Mouse (Mus musculus): ENCODE measurements around the gene Pik3r6.
A peak's percentile ranks its signal among the peaks of the same experiment; 100 is the strongest.

The Pik3r6 gene

DNA sequence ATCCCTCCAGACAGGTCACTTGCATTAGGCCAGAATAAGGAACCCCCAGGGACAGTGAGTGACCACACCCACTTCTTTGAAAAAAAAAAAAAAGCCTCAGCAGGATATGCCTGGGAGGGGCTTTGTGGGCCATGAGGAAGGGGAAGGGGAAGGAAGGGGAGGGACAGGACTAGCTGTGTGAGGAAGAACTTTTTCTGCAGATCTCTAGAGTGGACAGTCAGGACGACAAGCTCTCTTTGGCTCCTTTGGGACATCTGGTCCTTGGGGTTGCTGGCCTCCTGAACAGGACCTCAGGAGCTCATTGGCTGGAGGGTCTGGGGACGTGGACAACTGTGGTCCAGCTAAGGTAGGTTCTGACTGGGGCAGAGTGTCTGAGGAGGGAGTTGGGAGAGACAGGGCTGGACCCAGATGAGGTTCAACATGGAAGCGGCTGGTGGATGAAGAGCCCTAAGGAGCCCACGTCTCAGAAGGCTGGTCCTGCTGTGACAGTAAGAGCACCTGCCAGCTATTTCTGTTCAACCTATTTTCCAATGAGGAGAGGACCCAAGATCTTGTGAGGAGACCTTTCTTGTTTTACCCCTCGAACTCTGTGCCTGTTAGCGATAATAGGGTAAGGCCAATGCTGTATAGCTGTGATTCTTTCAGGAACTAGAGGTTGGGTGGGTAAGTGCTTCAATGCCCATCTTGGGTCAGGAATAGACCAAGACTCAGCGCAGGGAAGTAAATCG, at the start of gene Pik3r6:
Gene Pik3r6 (plus strand): TSS at position 118 of the 728 bp plus-strand sequence.
- DNase-seq, result no peak

DNA sequence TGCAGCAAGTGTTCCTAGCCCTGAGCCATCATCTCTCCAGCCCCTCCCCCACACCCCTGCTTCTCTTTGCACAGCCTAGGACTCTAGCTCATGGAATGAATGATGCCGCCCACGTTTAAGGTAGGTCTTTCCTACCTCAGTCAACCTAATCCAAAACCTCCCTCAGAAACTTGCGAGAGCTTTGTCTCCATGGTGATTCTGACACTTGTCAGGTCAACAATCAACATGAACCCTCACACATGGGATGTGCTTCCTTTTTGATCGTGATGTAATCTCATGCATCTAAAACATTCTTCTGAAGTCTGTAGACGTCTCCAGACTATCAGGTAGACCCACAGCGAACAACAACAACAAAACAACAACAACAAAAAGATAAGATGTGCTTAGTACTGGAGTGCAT, 49.5 kb upstream of the Pik3r6 start:
- no peak for DNase-seq

DNA sequence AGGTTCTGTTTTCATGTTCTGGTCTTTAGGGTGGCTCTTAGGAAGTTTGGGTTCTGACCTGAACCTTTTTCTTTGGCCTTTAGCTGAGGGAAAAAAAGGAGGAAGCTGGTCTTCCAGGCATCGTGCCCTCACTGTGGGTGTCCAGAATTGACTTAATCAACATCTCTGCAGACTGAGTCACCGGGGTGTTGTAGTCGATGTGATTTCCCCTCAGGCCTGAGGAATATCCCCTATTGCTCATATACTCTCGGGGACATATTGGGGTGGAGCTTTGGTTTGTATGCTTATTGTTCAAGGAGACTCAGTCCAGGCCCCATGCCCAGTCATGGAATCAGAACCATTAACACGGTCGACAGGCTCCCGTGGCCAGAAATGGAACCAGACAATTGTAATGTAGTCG, 44.7 kb upstream of the Pik3r6 start:
- DNase-seq, result no peak

DNA sequence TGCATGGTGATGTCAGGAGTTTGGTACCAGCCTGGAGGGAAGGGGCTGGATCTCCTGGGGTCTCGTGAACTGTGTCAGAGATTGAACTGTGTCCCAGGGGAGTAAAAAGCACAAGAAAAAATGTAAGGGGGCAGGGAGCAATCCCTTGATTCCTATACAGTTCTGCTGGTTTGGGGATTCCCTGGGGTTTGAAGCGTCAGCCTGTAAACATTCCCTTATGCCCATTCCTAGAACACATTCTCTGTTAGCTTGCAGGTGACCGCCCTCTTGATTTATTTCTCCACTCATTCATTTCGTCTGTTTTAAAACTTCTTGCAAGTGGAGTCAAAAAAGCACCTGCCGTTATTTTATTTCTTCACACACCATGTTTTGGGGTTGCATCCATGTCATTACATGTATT, 43.8 kb upstream of the Pik3r6 start:
- DNase-seq, result no peak

DNA sequence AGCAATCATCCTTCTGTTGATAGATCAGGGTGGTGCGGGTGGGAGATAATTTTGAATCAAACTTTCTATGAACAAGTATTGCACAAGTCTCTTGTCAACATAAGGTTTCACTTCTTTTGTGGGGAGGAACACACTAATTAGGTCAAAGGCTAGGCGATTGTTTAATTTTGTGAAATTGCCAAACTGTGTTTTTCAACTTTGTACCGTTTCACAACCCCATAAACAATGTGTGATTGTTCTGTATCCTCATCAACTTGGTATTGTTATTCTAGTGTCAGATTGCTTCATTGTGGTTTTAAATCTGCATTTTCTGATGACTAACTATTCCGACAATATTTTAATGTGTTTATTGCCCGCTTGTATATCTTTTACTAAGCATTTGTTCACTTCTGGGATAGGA, 43.3 kb upstream of the Pik3r6 start:
- no peak for DNase-seq

DNA sequence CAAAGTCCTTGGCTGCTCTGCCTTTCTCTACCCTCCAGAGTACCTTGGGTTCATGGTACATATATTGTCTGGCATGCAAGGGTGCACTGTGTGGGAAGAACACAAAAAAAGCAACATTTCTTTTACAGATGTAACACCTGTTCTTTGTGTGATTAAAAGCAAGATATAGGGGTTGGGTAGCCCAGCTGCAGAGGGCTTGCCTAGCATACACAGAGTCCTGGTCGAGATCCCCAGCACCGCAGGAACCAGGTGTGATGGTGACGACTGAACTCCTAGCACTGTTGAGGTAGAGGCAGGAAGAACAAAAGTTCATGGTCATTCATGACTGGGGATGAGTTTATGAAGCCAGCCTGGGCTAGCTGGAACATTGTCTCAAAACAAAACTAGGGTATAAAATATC, 40.1 kb upstream of the Pik3r6 start:
- no peak for DNase-seq

DNA sequence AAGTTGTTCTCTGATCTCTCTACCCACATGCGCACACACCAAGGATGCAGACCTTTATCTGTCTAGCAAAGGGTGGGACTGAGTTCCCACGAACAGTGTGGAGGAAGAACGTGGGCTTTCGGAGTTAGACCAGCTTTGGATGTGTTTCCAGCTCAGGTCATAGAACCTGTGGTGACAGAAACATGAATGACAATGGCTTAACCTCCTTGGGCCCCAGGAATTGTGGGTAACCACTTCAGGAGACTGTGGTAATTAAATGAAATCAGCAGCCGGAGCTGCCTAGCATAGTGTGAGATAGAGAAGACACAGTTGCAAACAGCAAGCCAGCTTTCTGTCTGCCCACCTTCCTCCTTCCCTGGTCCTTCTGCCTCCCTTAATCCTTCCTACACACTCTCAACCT, 38.6 kb upstream of the Pik3r6 start:
- DNase-seq, result no peak

DNA sequence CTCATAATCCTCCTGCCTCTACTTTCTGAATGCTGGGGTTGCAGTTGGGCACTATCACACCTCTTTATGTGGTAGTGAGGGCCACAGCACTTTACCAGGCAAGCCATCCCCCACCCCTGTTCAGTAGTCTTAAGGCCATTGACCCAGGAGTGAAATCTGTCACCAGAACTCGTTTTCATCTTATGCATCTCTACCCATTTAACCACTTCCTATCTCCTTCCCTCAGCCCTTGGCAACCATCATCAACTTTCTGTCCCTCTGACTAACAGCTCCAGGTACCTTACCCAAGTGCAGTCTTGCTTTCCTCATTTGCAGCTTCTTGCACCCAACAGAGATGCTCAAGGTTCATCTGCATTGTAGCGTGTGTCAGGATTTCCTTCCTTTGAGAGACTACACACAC, 37.7 kb upstream of the Pik3r6 start:
- no peak for DNase-seq

DNA sequence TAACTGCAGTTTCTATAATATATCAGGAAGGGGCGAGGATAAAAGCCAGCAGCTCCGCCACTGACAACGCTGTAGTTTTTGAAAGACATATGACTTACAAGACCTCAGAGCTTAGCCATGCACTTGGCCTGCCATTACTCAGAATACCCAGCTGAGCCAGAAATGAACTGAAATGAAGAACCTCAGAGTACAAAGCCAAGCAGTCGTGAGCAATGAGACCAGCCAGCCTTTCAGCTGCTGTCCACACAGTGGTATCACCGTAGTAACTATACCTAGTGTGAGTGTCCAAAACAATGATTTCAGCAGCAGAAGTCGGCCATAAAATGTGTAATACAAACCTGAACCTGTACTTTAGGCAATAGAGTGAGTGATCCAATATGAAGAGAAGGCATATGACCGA, 35.4 kb upstream of the Pik3r6 start:
- DNase-seq, result no peak

DNA sequence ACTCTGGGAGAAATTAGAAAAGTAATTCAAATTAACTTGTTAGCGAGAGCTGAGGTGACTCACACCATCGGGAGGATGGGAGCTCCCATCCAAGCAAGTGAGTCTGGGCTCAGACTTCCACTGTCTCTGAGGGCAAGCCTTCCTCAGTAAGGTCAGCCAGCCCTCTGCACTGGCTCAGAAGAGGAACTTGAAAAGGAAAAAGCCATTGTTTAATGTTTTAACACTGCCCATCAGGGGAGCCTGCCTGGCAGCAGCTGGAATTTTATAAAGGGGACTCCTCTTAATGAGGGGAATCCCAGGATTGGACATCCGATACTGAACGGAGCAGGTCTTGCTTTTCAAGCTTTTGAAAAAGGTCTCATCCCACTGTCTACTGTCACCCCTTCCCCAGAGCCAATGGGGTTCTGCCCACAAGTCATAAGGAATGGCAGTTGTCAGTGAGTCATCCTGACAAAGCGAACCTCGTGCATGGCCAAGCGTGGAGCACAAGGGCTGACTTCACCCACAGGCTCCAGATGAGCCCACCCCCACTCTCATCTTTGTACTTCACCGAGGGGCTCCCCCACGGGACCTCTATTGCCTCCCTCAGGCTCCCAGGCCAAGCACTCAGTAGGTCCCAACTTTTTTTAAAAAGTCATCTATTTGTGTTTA, 34.7 kb upstream of the Pik3r6 start:
- DNase-seq, result no peak

DNA sequence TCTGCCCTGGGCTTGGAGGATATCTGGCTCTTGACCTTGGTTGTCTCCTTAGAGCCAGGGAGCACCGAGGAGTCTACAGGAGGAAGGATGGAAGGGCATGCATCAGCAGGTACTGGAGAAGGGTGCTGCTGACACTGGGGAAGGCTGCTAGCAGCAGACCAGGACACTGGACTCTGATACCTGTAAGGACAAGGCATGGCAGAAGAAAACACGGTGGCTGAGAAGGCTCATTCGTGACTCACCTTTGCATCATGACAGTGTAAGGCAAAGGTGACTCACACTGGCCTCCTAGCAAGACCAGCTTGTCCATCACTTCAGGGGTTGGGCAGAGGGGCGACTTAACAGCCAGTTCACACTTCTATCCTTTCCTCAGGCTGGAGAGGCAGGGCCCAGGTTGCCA, 33.9 kb upstream of the Pik3r6 start:
- DNase-seq, result no peak

DNA sequence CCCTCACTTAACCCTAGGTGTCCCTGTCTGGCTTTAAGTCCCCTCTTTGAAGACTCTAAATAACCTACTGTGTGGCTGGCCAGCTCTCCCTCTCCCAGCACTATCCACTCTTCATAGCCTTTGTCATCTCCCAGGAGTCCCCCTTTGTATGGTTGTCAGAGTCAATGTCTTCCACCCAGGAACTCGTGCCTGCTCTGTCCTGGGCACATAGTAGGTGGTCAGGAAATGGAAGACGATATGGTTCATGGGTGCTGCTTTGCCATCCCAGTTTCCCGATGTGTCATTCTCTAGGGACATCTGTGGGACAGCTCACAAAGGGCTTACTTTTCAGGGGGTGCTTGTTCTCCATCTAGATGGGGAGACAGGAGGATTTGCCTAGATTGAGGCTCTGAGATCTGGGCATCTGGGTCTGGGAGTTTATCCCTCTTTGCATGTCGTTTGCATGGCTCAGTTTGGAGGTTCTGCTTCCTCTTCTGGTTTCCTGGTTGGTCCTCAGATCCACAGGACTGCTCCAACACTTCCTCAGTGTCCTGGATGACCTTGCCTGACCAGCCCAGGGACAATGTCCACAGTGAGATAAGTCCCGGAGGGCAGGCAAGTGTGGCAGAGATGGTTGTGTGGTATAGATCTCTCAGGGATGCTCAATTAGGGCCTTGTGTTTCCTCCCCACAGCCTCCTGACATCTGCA, 30.5 kb upstream of the Pik3r6 start:
- no peak for DNase-seq

DNA sequence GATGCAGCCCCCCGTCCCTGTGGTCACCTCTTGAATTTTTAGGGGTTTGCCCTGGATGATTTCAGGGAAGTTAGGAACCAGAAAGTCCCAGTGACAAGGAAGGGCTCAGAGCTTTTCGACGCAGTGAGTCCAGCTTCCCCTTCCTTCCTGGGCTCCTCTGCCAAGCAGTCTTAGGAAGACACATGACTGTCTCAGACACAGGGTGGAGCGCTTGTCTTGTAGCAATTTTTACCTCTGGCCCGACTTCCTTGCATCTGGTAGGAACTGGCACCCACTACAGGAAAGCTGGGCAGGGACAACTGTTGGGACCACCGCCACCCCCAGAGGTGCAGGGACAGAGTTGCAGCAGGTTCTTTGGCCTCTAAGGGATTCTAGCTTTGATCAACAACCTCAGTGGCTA, 28.2 kb upstream of the Pik3r6 start:
- DNase-seq, result no peak

DNA sequence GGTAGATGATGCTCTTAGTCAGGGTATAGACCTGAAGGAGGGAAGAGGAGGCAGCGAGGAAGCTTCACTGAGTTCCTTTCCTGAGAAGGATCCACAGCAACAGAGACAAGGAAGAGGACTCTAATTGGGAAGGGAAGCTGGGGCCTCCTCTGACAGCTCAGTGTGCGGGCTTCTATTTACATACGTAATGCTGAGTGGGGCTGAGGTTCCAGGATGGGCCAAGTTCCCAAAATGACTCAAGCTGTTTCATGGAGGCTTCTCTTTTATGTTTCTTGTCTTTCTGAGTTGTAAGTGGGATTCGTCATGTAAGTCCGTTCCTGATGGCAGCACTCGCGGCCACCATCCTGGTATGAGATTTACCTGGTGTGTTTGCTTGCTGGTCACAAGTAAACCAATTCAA, 27.1 kb upstream of the Pik3r6 start:
- DNase-seq, result no peak

DNA sequence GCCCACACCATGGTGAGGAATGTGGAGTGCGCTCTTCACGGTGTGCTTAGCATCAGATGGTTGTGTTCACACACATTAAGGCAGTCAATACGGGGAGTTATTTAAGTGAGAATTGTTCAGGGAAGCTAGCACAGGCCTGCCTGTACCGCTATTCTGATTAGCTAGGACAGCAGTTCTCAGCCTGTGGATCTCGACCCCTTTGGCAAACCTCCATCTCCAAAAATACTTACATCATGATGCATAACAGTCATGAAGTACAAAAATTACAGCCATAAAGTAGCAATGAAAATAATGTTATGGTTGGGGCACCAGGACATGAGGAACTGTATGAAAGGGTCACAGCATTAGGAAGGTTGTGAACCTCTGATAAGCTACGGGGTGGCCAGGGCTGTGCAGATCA, 25.2 kb upstream of the Pik3r6 start:
- no peak for DNase-seq

DNA sequence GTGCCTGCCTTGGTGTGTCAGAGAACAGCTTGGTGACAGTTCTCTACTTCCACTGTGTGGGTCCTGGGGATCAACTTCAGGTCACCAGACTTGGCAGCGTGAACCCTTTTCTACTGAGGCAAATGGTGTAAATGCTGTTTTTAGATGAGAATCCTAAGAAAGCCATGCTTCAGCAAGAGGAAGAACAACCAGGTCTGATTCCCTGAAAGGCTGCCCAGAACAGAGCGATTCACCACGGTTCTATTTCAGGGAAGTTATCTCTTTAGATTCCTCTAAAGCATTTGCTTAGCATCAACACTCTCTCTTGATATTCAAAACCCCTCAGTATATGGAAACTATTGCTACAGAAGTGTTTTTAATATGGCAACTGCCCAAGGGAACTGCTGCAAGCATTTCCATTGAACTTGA, 24.2 kb upstream of the Pik3r6 start:
- no peak for DNase-seq

DNA sequence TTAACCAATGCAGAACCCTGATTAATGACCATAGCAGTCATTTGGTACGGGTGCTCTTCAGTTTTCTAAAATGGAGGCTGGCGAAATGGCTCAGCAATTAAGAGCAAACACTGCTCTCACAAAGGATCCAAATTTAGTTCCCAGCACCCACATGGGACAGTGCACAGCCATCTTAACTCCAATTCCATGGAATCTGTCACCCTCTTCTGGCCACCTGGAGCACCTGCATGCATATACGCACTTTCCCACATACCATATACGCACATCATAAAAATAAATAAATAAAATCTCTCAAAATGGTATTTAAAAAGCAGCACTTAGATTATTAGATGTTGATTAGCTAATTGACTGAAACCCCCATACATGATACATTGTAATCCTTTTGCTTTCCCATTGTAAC, 22.2 kb upstream of the Pik3r6 start:
- DNase-seq, result no peak

DNA sequence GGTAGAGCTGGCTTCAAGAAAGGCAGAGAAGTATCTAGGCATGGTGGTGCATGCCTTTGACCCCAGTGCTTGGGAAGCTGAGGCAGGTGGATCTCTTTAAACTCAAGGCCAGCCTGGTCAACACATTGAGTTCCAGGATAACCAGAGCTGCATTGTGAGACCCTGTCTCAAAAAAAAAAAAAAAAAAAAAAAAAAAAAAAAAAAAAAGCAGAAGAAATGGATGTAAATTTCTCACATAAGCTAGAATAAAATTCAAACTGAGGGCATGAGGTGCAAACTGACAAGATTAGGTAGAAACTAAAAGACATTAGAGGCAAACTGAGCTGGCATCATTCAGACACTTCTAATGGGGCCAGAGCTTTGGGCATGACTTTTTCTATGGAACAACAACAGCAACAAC, 20.8 kb upstream of the Pik3r6 start:
- no peak for DNase-seq

DNA sequence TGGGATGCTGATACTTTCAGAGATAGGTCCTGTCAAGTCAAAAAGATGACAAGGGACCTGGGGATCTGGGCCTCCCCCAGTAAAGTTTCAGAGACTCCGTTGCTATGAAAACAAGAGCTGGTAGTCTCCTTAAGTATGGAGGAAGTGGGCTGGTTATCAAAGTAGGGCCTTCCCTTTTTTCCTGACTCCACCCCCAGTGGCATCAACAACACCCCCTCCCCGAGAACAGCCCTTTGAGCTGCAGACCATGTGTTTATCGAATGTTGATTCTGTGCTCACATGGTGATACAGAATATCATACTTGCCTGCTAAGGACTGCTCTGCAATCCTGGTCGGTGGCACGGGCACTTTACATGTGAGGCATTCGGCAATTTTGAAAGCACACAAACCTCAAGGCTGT, 19.6 kb upstream of the Pik3r6 start:
- DNase-seq, result no peak

DNA sequence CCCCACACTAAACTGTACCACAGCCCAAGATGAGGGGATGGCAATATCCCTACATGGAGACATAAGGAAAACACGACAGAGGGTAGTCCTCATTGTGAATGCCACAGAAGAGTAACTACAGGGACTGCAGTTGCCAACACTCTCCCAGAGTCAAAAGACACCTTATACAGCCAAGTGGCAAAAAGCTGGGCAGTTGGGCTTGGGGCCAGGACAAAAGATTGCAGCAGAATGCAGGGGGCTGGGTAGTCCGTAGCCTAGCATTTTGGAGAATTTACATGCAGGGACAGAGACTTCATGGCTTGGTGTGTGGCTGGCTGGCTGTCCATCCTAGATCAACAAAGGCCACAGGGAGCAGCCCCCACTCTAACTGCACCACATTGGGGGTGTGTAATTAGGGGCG, 18.4 kb upstream of the Pik3r6 start:
- peak; percentile 17 to 36 for DNase-seq

DNA sequence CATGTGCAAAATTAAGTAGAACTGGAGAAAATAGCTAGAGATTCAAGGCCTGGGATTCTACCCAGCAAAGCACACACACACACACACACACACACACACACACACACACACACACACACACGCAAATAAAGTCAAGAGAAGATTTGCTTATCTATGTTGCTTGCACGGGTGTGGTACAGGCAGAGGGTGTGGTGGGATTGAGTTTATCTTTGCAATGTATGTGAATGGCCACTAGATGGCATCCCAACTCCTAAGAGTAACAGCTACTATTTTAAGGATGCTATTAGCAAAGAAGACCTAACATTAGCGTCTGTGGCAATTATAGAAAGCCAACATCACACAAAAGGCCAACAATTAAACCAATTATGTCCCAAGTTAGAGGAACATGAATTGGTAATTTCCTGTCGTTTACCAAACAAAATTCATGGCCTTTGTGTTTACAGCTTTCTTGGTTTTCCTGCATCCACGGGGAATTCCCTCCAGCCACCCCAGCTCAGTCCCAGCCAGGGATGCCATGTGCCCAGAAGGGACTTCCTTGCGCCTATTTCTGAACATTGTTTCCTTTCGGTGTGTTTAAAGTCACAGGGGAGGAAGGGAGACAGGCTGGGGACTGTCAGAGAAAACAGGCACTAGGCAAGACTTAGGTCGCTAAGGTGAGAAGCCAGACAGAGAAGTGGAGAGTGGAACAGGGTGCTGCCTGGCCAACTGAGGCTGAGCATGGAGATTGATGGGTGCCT, 17.4 kb upstream of the Pik3r6 start:
- peak; percentile 59 to 70 for DNase-seq

DNA sequence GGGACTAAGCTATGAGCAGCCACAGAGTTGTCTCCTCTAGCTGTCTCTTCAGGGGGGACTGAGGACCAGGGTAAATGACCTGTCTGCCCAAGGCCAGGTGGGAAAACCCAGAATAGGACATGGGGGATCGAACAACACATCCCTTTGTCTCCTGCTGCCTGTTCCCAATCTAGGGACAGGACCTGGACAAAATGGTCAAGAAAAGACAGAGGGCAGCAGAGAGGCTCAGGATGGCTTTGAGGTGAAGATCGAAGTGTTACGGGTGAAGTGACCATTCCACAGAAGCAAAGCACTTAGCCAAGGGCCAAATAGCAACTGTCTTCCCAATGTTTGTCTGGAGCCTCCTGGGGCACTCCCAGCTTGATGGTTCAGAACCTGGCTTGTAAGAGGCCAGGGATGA, 16.7 kb upstream of the Pik3r6 start:
- DNase-seq, result no peak

DNA sequence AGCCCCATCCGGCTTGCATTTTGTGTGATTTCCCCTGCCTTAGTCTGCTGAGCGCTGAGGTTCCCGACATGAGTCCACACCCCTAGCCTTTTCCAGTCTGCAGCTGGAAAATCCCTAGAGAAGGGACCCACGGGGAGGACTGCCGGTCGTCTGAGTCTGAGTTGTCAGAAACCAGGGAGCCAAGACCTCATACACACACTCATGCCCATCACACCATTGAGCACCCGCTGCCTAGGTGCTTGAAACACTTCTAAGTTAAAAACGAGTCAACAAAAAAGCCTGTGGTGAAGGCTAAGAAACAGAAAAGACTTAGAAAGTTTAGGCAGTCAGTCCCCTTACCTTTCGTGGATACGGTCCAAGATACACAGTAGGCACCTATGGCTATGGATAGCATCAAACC, 15.1 kb upstream of the Pik3r6 start:
- no peak for DNase-seq

Measured in cerebellum, postnatal 14 days (tissue).